Mouse (Mus musculus): ENCODE measurements at regions not wholly inside any gene's neighbourhood (a gene's known extent, or its start where the extent isn't known, plus 50 kb on each side); places are given as distances from the start of the nearest gene placed in this dataset.

DNA sequence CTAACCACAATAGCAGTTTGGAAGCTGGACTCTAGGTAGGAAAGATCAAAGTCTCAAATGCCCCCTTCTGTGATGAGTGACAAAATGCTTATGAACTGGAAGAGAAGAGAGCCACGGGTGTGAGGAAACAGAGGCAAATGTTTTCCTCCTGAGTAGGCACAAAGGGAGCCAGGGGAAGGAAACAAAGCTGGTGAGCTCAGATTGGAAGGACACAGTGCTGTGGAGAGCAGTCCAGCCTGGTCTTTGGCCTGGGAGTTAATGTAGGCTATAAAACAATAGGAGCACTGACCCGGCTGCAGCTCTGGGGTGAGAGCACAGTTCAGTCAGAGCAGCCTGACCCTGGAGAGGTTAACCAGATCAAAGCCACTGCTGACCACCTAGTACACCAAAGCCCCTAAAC, 91.0 kb downstream of the Mycn start:
- TF ChIP-seq CTCF (IDR thresholded peaks at IDR 0.05; ENCODE audit: control insufficient read depth, insufficient read depth, low read length) (no peak), POLR2A (IDR thresholded peaks at IDR 0.05; ENCODE audit: borderline replicate concordance, control insufficient read depth, low read depth, low read length) (no peak)
